Mouse (Mus musculus): ENCODE measurements around the gene Olfr539. TPM values are rescaled to one million over a fixed set of nuclear protein-coding genes. Genes with fewer than 3 reads are reported as not detected.

Olfr539 gene
- 0.21 TPM for polyA plus RNA-seq (2017; shearing (Covaris generic))

DNA sequence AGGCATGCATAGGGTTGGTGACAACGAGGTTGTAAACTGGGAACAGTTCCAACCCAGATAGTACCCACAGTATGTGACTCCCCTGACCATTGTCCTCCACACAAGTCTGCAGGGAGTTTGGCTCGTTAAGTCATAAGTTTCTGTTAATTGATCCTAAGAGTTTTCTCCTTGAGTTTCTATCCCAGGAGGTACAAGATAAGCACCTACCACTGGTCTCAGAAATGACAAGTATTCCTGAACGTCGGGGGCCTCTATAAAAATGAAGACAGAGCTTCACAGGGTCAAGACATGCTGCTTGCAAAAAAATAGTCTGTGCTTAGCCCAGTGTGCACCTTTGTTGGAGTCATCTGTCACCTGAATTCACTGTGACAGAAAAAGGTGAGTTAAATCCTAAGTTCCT is at the start of gene Olfr539:
Gene Olfr539, plus strand, starts transcription at position 301 of the 400 bp plus-strand sequence.

DNA sequence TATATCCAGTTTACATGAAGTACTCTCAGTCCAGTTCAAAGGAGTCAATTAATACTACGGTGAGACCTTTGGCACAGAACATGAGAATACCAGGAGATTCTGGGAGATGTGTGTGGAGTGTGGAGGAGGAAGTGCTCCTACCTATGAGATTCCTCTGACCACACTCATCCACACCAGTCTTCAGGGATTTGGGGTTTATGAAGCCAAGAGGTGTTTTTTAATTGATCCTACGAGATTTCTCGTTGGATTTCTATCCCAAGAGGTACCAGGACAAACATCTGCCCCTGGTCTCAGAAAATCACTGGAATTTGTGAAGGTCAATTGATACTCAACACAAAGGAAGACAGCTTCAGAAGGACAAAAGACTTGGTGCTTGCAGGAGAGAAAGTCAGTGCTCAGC is 31.1 kb upstream of the Olfr539 start, which contains the start of gene Olfr61:
Gene Olfr61, plus strand, starts transcription at position 301 of the 400 bp plus-strand sequence.

DNA sequence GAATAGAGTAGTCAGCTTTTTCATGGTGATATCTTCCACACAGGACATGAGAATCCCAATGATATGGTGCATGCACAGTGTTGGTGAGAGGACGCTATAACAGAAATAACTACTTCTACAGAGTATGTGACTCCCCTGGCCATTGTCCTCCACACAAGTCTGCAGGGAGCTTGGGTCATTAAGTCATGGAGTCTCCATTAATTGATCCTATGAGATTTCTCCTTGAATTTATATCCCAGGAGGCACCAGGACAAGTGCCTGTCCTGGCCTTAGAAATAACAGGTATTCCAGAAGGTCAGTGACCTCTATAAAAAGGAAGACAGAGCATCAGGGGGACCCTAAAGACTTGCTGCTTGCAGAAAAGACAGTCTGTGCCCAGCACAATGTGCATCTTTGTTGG is 13.6 kb upstream of the Olfr539 start, which contains the start of gene Olfr53:
Gene Olfr53, plus strand, starts transcription at position 301 of the 400 bp plus-strand sequence.

DNA sequence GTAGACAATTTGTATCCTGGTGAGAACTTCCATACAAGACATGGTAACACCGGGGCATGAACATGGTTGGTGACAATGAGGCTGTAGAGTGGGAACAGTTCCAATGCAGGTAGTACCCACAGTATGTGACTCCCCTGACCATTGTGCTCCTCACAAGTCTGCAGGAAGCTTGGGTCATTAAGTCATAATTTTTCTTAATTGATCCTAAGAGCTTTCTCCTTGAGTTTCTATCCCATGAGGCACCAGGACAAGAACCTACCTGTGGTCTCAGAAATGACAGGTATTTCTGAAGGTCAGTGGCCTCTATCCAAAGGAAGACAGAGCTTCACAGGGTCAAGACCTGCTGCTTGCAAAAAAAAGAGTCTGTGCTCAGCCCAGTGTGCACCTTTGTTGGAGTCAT is 21.9 kb downstream of the Olfr539 start, which contains the start of gene Olfr45:
Gene Olfr45, plus strand, starts transcription at position 301 of the 400 bp plus-strand sequence.

DNA sequence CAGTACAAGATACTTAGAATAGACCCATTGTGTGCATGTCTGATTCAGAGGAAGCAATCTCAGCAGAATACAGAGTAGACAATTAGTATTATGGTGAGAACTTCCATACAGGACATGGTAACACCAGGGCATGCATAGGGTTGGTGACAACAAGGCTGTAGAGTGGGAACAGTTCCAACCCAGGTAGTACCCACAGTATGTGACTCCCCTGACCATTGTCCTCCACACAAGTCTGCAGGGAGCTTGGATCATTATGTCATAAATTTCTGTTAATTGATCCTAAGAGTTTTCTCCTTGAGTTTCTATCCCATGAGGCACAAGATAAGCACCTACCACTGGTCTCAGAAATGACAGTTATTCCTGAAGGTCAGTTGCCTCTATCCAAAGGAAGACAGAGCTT is 37.2 kb downstream of the Olfr539 start, which contains the start of gene Olfr541:
Gene Olfr541, plus strand, starts transcription at position 301 of the 400 bp plus-strand sequence.

Other genes starting within 250 kb of the Olfr539 start
- gene Olfr532, start 238.3 kb upstream of the Olfr539 start, polyA plus RNA-seq (2017; shearing (Covaris generic)): 0.10 TPM
- gene Olfr533, start 196.6 kb upstream of the Olfr539 start, polyA plus RNA-seq (2017; shearing (Covaris generic)): not detected
- gene Olfr535, start 175.7 kb upstream of the Olfr539 start, polyA plus RNA-seq (2017; shearing (Covaris generic)): not detected
- not detected for gene Olfr536, start 152.5 kb upstream of the Olfr539 start, polyA plus RNA-seq (2017; shearing (Covaris generic))
- gene Olfr538, start 92.0 kb upstream of the Olfr539 start, polyA plus RNA-seq (2017; shearing (Covaris generic)): not detected
- gene Olfr46, start 58.7 kb upstream of the Olfr539 start, polyA plus RNA-seq (2017; shearing (Covaris generic)): 0.05 TPM
- not detected for gene Olfr61, start 31.0 kb upstream of the Olfr539 start, polyA plus RNA-seq (2017; shearing (Covaris generic))
- not detected for gene Olfr53, start 13.5 kb upstream of the Olfr539 start, polyA plus RNA-seq (2017; shearing (Covaris generic))
- gene Olfr45, start 22.0 kb downstream of the Olfr539 start, polyA plus RNA-seq (2017; shearing (Covaris generic)): 0.06 TPM
- not detected for gene Olfr541, start 37.3 kb downstream of the Olfr539 start, polyA plus RNA-seq (2017; shearing (Covaris generic))
- not detected for gene Cyp2e1, start 103.8 kb downstream of the Olfr539 start, polyA plus RNA-seq (2017; shearing (Covaris generic))
- not detected for gene Syce1, start 127.9 kb downstream of the Olfr539 start, polyA plus RNA-seq (2017; shearing (Covaris generic))
- 0.18 TPM for gene Zfp941, start 162.2 kb downstream of the Olfr539 start, polyA plus RNA-seq (2017; shearing (Covaris generic))
- not detected for gene Urah, start 175.1 kb downstream of the Olfr539 start, polyA plus RNA-seq (2017; shearing (Covaris generic))
- not detected for gene Scgb1c1, start 185.6 kb downstream of the Olfr539 start, polyA plus RNA-seq (2017; shearing (Covaris generic))
- gene Odf3, start 187.9 kb downstream of the Olfr539 start, polyA plus RNA-seq (2017; shearing (Covaris generic)): 0.30 TPM
- gene Gm45785, start 196.4 kb downstream of the Olfr539 start, polyA plus RNA-seq (2017; shearing (Covaris generic)): 1.3 TPM
- 107 TPM for gene Ric8a, start 197.0 kb downstream of the Olfr539 start, polyA plus RNA-seq (2017; shearing (Covaris generic))
- 51.2 TPM for gene Bet1l, start 197.6 kb downstream of the Olfr539 start, polyA plus RNA-seq (2017; shearing (Covaris generic))
- gene Psmd13, start 222.0 kb downstream of the Olfr539 start, polyA plus RNA-seq (2017; shearing (Covaris generic)): 145 TPM
- gene Sirt3, start 222.4 kb downstream of the Olfr539 start, polyA plus RNA-seq (2017; shearing (Covaris generic)): 2.6 TPM
- gene Cox8b, start 240.5 kb downstream of the Olfr539 start, polyA plus RNA-seq (2017; shearing (Covaris generic)): not detected

Data from effector memory CD4-positive, alpha-beta T cell, adult 7 months (primary cell).